Comparison of ENCODE assay signal across 7 mouse cellular contexts in genomic region chr8:69808094-69808863, GRCm38 (mm10). TPM values are rescaled to one million over a fixed set of nuclear protein-coding genes. Genes with fewer than 3 reads are reported as not detected.
DNase-seq lines count a peak whose midpoint lies in the region; ATAC-seq and TF ChIP-seq lines count a peak whose summit lies in the region.

TSS of gene Gmip (plus strand) at chr8:69808679.

- H3K4me1 ChIP-seq in intestine, embryonic 14.5 days (replicated peaks; ENCODE audit: control insufficient read depth, insufficient read depth, low read length): peaks cover 6% of the 10 kb centered on the region; the same call in 1 of the 2 replicates
- H3K4me1 ChIP-seq in limb, embryonic 10.5 days: peaks cover 15% of the 10 kb centered on the region
- H3K4me1 ChIP-seq in midbrain, embryonic 11.5 days (ENCODE audit: control insufficient read depth, insufficient read depth, low read length): peaks cover 6% of the 10 kb centered on the region; the same call in 1 of the 2 replicates

- peak within 1 kb of the TSS; percentile 64 for H3K9ac ChIP-seq in intestine, embryonic 14.5 days (ENCODE audit: low read length)
- H3K9ac ChIP-seq in midbrain, embryonic 11.5 days (ENCODE audit: low read length): peak within 1 kb of the TSS; percentile 65

- no peaks in the 10 kb centered on the region for H3K27me3 ChIP-seq in Patski
- no peaks in the 10 kb centered on the region for H3K27me3 ChIP-seq in intestine, embryonic 14.5 days (replicated peaks; ENCODE audit: control insufficient read depth, insufficient read depth, low read length)
- H3K27me3 ChIP-seq in limb, embryonic 10.5 days (ENCODE audit: low read depth, poor library complexity, severe bottlenecking): no peaks in the 10 kb centered on the region
- H3K27me3 ChIP-seq in midbrain, embryonic 11.5 days (ENCODE audit: control insufficient read depth, insufficient read depth, low read length): no peaks in the 10 kb centered on the region

- POLR2A ChIA-PET in Patski (lab: Charles Lee): interaction anchor here (1.0 kb wide), 2 partner anchors 12 to 15 kb away, joined by 4 read pairs; no protein-coding TSS in a partner anchor

- intact Hi-C loops in gastrocnemius, postnatal 36 days (cut with DNase I): no loop called here

- in situ Hi-C loops in Patski (cut with MboI; ENCODE audit: low pct_unique_long_range_greater_than_20kb): loop anchor here (25.0 kb wide), 1 partner anchor 696 kb away; no protein-coding TSS in a partner anchor

- no peaks in the 10 kb centered on the region for H3K9me3 ChIP-seq in intestine, embryonic 14.5 days (ENCODE audit: control insufficient read depth, low read length)
- H3K9me3 ChIP-seq in limb, embryonic 10.5 days (replicated peaks): no peaks in the 10 kb centered on the region
- no peaks in the 10 kb centered on the region for H3K9me3 ChIP-seq in midbrain, embryonic 11.5 days (ENCODE audit: control insufficient read depth, low read length)

- no peak for TF ChIP-seq CTCF in Patski (IDR thresholded peaks at IDR 0.05)

- CTCF ChIA-PET in Patski (lab: Charles Lee): no interaction called here

- peak within 1 kb of the TSS; percentile 56 for H3K4me3 ChIP-seq in intestine, embryonic 14.5 days (ENCODE audit: low read depth, low read length)
- peak within 1 kb of the TSS; percentile 68 for H3K4me3 ChIP-seq in limb, embryonic 10.5 days
- H3K4me3 ChIP-seq in midbrain, embryonic 11.5 days (ENCODE audit: low read depth, low read length): peak within 1 kb of the TSS; percentile 48

- peaks cover 46% of the 10 kb centered on the region for H3K36me3 ChIP-seq in intestine, embryonic 14.5 days (ENCODE audit: control insufficient read depth, insufficient read depth, low read length)
- peaks cover 74% of the 10 kb centered on the region for H3K36me3 ChIP-seq in limb, embryonic 10.5 days
- peaks cover 36% of the 10 kb centered on the region for H3K36me3 ChIP-seq in midbrain, embryonic 11.5 days (ENCODE audit: control insufficient read depth, insufficient read depth, low read length)

- H3K27ac ChIP-seq in intestine, embryonic 14.5 days (ENCODE audit: low read depth): no peak within 1 kb of the TSS
- peak within 1 kb of the TSS; percentile 84 for H3K27ac ChIP-seq in limb, embryonic 10.5 days
- no peak within 1 kb of the TSS; the same call in 1 of the 2 replicates for H3K27ac ChIP-seq in midbrain, embryonic 11.5 days (ENCODE audit: low read depth, low read length)

- peak; percentile 59 for ATAC-seq in Patski
- peak; percentile 89 for ATAC-seq in common myeloid progenitor, adult 5-6 weeks (replicated peaks; ENCODE audit: low read depth, poor library complexity, severe bottlenecking)
- peak; percentile 73 for ATAC-seq in intestine, embryonic 14.5 days (replicated peaks; ENCODE audit: low FRiP score, low TSS enrichment, low read depth)
- peak; percentile 82 for ATAC-seq in midbrain, embryonic 11.5 days (ENCODE audit: low FRiP score)

- peak within 1 kb of the TSS; percentile 93 for H3K4me2 ChIP-seq in intestine, embryonic 14.5 days (ENCODE audit: low read length)
- peak within 1 kb of the TSS; percentile 61 for H3K4me2 ChIP-seq in midbrain, embryonic 11.5 days

- 7% methylated on average over 28 of the region's 28 CpGs for WGBS in intestine, embryonic 14.5 days
- WGBS in limb, embryonic 10.5 days: 5% methylated on average over 28 of the region's 28 CpGs
- WGBS in midbrain, embryonic 11.5 days: 11% methylated on average over 17 of the region's 28 CpGs

- DNase-seq in Patski (ENCODE audit: low read depth, low spot score): no peak
- peak; percentile 64 to 73 for DNase-seq in gastrocnemius, postnatal 36 days
- DNase-seq in intestine, embryonic 14.5 days (ENCODE audit: low spot score): peak; percentile 93
- DNase-seq in limb, embryonic 10.5 days (ENCODE audit: low spot score): peak; percentile 89
- peak; percentile 94 for DNase-seq in midbrain, embryonic 11.5 days (ENCODE audit: low spot score, missing footprints)
- peak; percentile 80 for DNase-seq in spleen, adult 12 weeks (ENCODE audit: low spot score)

RNA-seq across cellular contexts. Expression of gene Gmip, which starts in this region (rescaled TPM):
- polyA plus RNA-seq in Patski (2021): 17.8 TPM
- 26.0 and 27.0 TPM in 2 replicates for total RNA-seq in common myeloid progenitor, adult 5-6 weeks (2017)
- 1 to 10 TPM; 3.0 to 3.5 TPM for total RNA-seq in gastrocnemius, postnatal 36 days (2021)
- 10.4 and 12.3 TPM in 2 replicates for polyA plus RNA-seq in intestine, embryonic 14.5 days (2014; fragmentation: Nextera tagmentation; extraction: Ambion mirVana)
- 9.3 and 9.6 TPM in 2 replicates for polyA plus RNA-seq in limb, embryonic 10.5 days (2016; fragmentation: Nextera tagmentation; extraction: Ambion mirVana)
- 7.8 TPM in 2 replicates for polyA plus RNA-seq in midbrain, embryonic 11.5 days (2014; fragmentation: Nextera tagmentation; extraction: Ambion mirVana)
